Mouse (Mus musculus) brain, adult 10 weeks (tissue): ENCODE results near the gene 5430427O19Rik. TPM values are rescaled to one million over a fixed set of nuclear protein-coding genes. Genes with fewer than 3 reads are reported as not detected.

Experiments
- polyA plus RNA-seq: library from polyadenylated mRNA; stranded (reverse); fragments of 350-450 nt; fragmentation: Illumina TruSeq; extraction: RNeasy Lipid Tissue Mini Kit (QIAGEN cat#74804); gene quantifications from one replicate; pipeline ENCODE4 v1.2.3, GENCODE M21; 2015; ENCODE audit warnings: low read depth, low replicate concordance

Gene 5430427O19Rik
- polyA plus RNA-seq: 0.12 TPM

GRCm38 (mm10) chrX:85869914-85870483 lies at the start of gene 5430427O19Rik:
5430427O19Rik (plus strand) TSS chrX:85870354.

Other genes starting within 250 kb of the 5430427O19Rik start
- gene Gk, start 93.5 kb upstream of the 5430427O19Rik start, polyA plus RNA-seq: 22.8 TPM
- not detected for gene Samt3, start 173.8 kb downstream of the 5430427O19Rik start, polyA plus RNA-seq